Mouse (Mus musculus) liver, adult 2 months (tissue): Measurements from ENCODE around the gene Aes. TPM values are rescaled to one million over a fixed set of nuclear protein-coding genes. Genes with fewer than 3 reads are reported as not detected.

Source experiments
- DNase-seq: peaks from one replicate; pipeline ENCODE4 v3.0.0-alpha.2; 2011; ENCODE audit warnings: low read depth, low spot score; ENCODE audit errors: extremely low read depth
- H3K27ac ChIP-seq: fragments of 200-500 bp; replicated peaks from 2 replicates; pipeline ENCODE4 v1.5.1; 2012; ENCODE audit warnings: low read depth, mild to moderate bottlenecking, control low read depth, inconsistent platforms, low read length; ENCODE audit not compliant: insufficient read depth
- H3K27me3 ChIP-seq: fragments of 200-500 bp; 2 replicates; pipeline ENCODE4 v1.6.1; 2012; ENCODE audit warnings: mild to moderate bottlenecking, moderate library complexity, low read length, inconsistent platforms; ENCODE audit not compliant: control insufficient read depth, insufficient read depth
- H3K36me3 ChIP-seq: fragments of 200-500 bp; 2 replicates; pipeline ENCODE4 v1.6.1; 2012; ENCODE audit warnings: low read length, inconsistent platforms; ENCODE audit not compliant: control insufficient read depth, insufficient read depth
- H3K4me1 ChIP-seq: fragments of 200-500 bp; 2 replicates; pipeline ENCODE4 v1.6.1; 2011; ENCODE audit warnings: low read length; ENCODE audit not compliant: control insufficient read depth, insufficient read depth
- H3K4me3 ChIP-seq: fragments of 200-500 bp; 2 replicates; pipeline ENCODE4 v1.5.1; 2011; ENCODE audit warnings: low read depth, mild to moderate bottlenecking, control low read depth, low read length, moderate library complexity; ENCODE audit not compliant: insufficient read depth
- H3K79me2 ChIP-seq: fragments of 200-500 bp; 2 replicates; pipeline ENCODE4 v1.6.1; 2012; ENCODE audit warnings: inconsistent platforms, mild to moderate bottlenecking, low read length, moderate library complexity; ENCODE audit not compliant: control insufficient read depth, insufficient read depth
- H3K9ac ChIP-seq: fragments of 200-500 bp; 2 replicates; pipeline ENCODE4 v1.6.1; 2012; ENCODE audit warnings: low read depth, mild to moderate bottlenecking, control low read depth, inconsistent platforms, low read length
- CTCF ChIP-seq: fragments of 200-500 bp; IDR thresholded peaks from 2 replicates; pipeline ENCODE4 v1.5.1; 2011; ENCODE audit warnings: low read depth, low read length, control low read depth
- POLR2A ChIP-seq: fragments of 200-500 bp; IDR thresholded peaks from 2 replicates; pipeline ENCODE4 v1.6.1; 2011; ENCODE audit warnings: low read length, control low read depth; ENCODE audit not compliant: insufficient read depth; ENCODE audit errors: extremely low read depth
- WGBS: fragments of 180-500 bp; shearing (Covaris S2); methylation state at CpG from one replicate; pipeline ENCODE4 v1.1.7; 2018; 5-methylcytosine and 5-hydroxymethylcytosine counted together
- polyA plus RNA-seq: library from polyadenylated mRNA; depleted of rRNA; stranded (reverse); fragments of >200 nt; gene quantifications from 2 replicates; pipeline ENCODE4 v1.2.3, GENCODE M21; 2012
- total RNA-seq: library from RNA; depleted of rRNA; stranded (reverse); fragments of >200 nt; gene quantifications from 2 replicates; pipeline ENCODE4 v1.2.3, GENCODE M21; 2014

Aes gene
- total and polyA plus RNA-seq, 2 experiments: 200 to 1,785 TPM

GRCm38 (mm10) chr10:81553232-81553631, 6.1 kb upstream of the Aes start:
- no peak overlapping the region for H3K27ac ChIP-seq
- TF ChIP-seq POLR2A (no peak), CTCF (peak; percentile 71)
- H3K9ac ChIP-seq: no peak overlapping the region
- H3K27me3 ChIP-seq: no peaks in the 10 kb centered on the region
- no peak overlapping the region for H3K4me3 ChIP-seq
- WGBS: 95% methylated on average over 5 of the region's 5 CpGs
- no peak for DNase-seq
- no peaks in the 10 kb centered on the region for H3K36me3 ChIP-seq
- H3K4me1 ChIP-seq: peaks cover 3% of the 10 kb centered on the region; the same call in 1 of the 2 replicates
- no peaks in the 10 kb centered on the region for H3K79me2 ChIP-seq

DNA sequence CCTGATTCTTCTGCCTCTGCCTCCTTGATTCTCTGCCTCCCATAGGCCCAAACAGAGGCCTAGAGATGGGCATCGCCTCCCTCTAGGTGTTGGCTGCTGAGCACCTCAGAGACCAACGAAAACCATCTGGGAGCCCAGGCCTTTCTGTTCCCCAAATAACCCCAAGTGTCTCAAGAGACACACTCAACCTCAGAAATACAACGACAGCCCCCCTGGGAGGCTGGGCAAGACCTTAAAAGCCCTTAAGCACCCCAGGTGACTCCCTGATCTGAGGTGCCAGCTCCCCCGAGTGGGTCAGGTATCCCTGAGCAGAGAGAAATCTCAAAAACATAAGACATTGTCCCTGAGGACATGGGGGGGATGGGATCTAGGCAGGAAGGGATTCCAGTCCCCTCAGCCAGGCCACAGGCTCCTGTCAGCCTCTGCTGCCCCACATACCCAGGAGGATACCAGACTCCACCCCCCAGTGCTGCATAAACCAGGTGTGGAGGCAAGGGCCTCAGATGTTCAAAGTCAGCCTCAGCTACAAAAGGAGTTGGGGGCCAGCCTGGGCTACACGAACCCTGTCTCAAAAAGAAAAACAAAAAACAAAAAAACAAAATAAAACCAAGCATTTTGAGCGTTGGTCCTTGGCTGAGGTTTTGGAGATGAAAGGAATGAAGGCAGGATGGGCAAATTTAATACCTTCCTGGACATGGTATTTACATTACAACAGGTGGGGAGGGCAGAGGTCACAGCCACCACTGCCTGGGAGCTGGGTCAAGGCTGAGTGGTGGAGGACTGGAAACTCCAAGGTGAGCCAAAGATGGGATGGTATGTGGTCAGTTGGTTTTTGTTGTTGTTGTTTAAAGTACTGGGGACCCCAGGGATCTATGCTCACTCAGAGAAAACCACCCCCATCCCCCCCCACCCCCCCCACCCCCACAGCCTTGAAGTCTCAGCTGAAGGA, 5.2 kb upstream of the Aes start:
- no peaks in the 10 kb centered on the region for H3K27me3 ChIP-seq
- TF ChIP-seq POLR2A: no peak
- TF ChIP-seq CTCF: no peak
- no peak overlapping the region for H3K4me3 ChIP-seq
- 87% methylated on average over 6 of the region's 6 CpGs for whole genome bisulfite sequencing
- no peak overlapping the region for H3K9ac ChIP-seq
- peaks cover 2% of the 10 kb centered on the region; the same call in 1 of the 2 replicates for H3K79me2 ChIP-seq
- DNase-seq: no peak
- H3K36me3 ChIP-seq: no peaks in the 10 kb centered on the region
- H3K4me1 ChIP-seq: peaks cover 7% of the 10 kb centered on the region
- no peak overlapping the region for H3K27ac ChIP-seq

- Histone ChIP-seq H3K4me3 (no peak overlapping the region), H3K27me3 (no peaks in the 10 kb centered on the region), H3K79me2 (peaks cover 20% of the 10 kb centered on the region), H3K9ac (no peak overlapping the region), H3K27ac (no peak overlapping the region), H3K36me3 (no peaks in the 10 kb centered on the region), H3K4me1 (peaks cover 9% of the 10 kb centered on the region)
- TF ChIP-seq POLR2A: no peak
- peak; percentile 50 for TF ChIP-seq CTCF
- no peak for DNase-seq
- 81% methylated on average over 3 of the region's 3 CpGs for WGBS
Measured at GRCm38 (mm10) chr10:81556282-81556681, 3.0 kb upstream of the Aes start.

DNA sequence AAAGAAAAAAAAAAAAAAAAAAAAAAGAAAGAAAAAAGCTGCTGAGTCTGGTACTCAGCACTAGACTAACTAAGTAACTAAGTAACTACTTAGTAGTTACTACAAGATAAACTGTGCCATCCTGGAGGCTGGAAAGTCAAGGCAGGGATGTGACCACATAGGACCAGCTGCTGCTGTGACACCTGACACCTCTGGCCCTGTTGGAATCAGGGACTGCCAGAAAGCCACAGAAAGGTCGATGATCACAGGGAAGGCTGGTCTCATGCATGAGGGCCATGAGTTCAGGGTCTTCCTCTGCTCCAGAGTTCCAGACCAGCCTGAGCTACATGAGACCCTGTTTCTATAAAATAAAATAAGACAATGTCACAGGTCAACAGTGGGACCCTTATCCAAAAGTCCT, 1.8 kb upstream of the Aes start:
- Histone ChIP-seq H3K27ac (peak overlapping the region; percentile 10; the same call in 1 of the 2 replicates), H3K36me3 (no peaks in the 10 kb centered on the region), H3K4me1 (peaks cover 14% of the 10 kb centered on the region), H3K4me3 (no peak overlapping the region), H3K27me3 (no peaks in the 10 kb centered on the region), H3K9ac (no peak overlapping the region), H3K79me2 (peaks cover 27% of the 10 kb centered on the region)
- 15% methylated on average over 1 of the region's 1 CpGs for WGBS
- TF ChIP-seq POLR2A (no peak), CTCF (no peak)
- peak; percentile 74 for DNase-seq

- peaks cover 3% of the 10 kb centered on the region for H3K36me3 ChIP-seq
- no peaks in the 10 kb centered on the region for H3K27me3 ChIP-seq
- 2% methylated on average over 36 of the region's 36 CpGs for WGBS
- H3K9ac ChIP-seq: peak overlapping the region; percentile 96
- peak; percentile 74 for DNase-seq
- H3K79me2 ChIP-seq: peaks cover 29% of the 10 kb centered on the region
- peak overlapping the region; percentile 97 for H3K4me3 ChIP-seq
- H3K4me1 ChIP-seq: peaks cover 24% of the 10 kb centered on the region
- H3K27ac ChIP-seq: peak overlapping the region; percentile 99
- TF ChIP-seq CTCF: no peak
- TF ChIP-seq POLR2A: 0 out of 2 replicates have a peak, but pooled peaks have one; percentile 24
Measured at GRCm38 (mm10) chr10:81559627-81560539, 595 bp downstream of the Aes start.
